Mouse (Mus musculus) testis, adult 2 months (tissue): ENCODE results near the gene Dpp4.

ENCODE experiments used
- CTCF ChIP-seq: fragments of 200-500 bp; IDR thresholded peaks from 2 replicates; pipeline ENCODE4 v1.5.1; 2012; ENCODE audit warnings: low read depth, mild to moderate bottlenecking, inconsistent platforms, low read length, moderate library complexity; ENCODE audit not compliant: control insufficient read depth, insufficient read depth, insufficient replicate concordance
- POLR2A ChIP-seq: fragments of 200-500 bp; IDR thresholded peaks from 2 replicates; pipeline ENCODE4 v1.6.1; 2012; ENCODE audit warnings: low read depth, mild to moderate bottlenecking, inconsistent platforms, low read length, moderate library complexity; ENCODE audit not compliant: control insufficient read depth

- TF ChIP-seq CTCF (no peak), POLR2A (no peak)
These were observed 3.3 kb downstream of the Dpp4 start for GRCm38 (mm10) chr2:62408701-62409201.
